Mouse (Mus musculus): ENCODE data around the gene Gm9945.

The Gm9945 gene

DNA sequence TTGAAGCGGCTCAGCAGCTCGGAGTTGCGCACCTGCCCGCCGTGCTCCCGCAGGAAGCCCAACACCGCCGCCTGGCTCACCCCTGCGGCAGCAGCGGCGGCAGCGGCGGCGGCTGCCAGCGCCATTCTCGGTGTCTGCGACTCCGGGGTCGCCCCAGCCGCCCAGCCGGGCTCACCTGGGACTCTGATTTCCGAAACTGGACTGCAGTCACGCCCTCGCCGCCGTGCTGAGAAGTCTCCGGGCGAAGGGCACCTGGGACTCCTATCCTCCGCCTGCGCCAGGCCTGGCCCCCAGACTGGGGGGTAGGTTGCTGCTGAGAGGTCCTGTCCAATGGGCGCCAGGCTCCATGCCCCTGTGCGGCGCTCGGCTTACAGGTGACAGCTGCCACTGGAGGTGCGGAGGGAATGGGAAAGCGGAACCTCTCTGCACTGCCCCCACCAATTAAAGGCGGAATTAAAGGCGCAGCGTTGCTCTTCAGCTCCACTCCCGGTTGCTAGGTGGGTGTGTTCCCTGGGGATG, at the start of gene Gm9945, which contains the start of gene Sowaha:
TSS of gene Gm9945 (plus strand) at position 384 of the 519 bp plus-strand sequence.
TSS of gene Sowaha (minus strand) at position 492 of the 519 bp plus-strand sequence.
- DNase-seq (ENCODE audit: low read depth, low spot score): no peak

DNA sequence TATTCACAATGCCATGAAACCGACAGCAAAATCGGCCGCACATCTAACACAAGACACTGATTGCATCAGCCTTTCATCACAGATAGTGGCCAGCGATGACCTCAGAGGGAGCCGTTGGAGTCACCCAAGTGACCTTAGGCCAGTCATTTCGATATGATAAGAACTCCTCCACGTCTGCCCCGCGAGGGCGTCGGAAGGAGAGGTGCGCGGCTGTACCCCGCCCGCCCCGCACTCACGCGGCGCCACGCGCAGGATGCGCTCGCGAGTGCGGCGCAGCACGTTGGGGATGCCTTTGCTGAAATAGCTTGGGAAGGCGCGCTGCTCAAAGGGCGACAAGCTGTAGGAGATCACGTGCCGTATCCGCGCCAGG, 49.7 kb upstream of the Gm9945 start:
- peak; percentile 38 for DNase-seq (ENCODE audit: low read depth, low spot score)

DNA sequence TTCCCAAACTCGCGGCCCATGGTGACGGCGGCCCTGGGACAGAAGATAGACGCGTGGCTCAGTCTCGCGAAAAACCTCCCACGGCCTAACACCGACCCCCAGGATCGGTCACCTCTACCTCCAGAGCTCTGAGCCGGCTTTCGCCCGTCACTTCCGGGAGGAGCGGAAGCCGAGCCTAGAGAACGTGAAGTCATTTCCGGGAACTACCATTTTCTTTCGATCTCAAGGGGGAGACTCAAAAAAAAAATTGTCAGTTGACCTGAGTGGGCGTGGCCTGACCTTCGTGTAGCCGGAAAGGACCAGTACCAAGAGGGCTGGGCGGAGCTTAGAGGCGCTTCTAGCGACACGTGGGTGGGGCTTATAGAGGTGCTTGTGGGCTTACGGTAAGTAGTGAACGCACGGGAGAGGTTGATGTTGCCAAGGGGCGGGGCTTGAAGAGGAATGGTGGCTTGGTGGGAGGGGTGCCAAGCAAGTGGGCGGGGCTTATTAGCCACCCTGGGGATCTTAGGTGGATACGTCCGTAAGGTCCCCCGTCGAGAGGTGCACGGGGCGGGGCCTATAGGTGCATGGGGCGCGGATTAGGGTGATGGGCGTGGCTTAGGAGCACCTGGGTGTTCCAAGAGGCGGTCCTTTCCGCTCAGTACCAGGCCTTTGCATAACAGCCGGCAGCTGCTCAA, 49.2 kb upstream of the Gm9945 start, which contains the start of the genes Uqcrq and Gdf9:
TSS of gene Uqcrq (minus strand) at position 162 of the 677 bp plus-strand sequence.
TSS of gene Gdf9 (plus strand) at position 354 of the 677 bp plus-strand sequence.
- peak; percentile 100 for DNase-seq (ENCODE audit: low read depth, low spot score)

DNA sequence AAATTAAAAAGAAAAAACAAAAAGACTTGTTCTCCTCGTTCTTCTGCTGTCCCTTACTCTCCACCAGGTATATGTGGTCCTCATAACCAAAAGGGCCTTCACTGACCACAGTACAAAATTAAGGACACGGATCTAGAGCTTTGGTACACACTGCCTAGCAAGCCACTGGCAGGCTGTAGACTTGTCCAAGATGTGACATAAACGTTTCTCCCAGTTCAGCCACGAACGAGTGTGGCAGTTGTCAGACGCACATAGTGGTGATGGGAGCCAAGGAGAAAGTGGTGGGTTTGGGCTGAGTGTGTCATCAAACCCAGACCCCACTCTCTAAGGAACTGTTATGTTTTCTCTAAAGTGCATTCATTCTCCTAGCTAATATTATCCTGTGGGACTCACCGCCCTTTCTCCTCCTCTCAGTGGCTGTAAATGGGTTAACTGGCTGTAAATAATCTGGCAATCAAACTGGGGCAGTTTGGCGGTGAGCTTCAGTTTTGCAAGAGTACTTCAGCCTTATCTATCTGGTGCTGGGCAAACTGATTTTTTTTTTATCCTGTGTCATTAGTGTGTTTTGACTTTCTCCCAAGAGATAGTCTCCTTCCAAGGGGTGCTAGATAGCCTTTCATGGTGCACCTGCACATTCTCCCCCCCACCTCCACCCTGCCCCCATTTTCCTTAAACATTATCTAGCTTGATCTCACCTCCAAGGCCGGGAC, 48.5 kb upstream of the Gm9945 start:
- DNase-seq (ENCODE audit: low read depth, low spot score): no peak

DNA sequence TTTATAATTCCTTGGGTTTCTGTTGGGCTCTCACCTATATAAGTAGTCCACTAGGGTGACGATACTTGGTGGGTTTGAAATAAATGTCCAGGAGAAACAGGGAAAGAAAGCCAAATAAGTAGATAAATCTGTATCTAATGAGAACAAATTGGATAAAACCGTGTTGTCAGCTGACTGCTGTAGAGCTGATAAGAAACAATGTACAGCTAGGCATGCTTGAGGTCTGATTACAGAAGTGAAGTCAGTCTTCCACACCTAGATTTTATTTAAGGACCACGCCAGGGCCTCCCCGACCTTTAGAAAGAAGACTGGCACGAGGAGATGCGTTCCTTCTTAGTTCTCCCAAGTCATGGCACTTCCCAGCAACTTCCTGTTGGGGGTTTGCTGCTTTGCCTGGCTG, 46.9 kb upstream of the Gm9945 start:
- no peak for DNase-seq (ENCODE audit: low read depth, low spot score)

DNA sequence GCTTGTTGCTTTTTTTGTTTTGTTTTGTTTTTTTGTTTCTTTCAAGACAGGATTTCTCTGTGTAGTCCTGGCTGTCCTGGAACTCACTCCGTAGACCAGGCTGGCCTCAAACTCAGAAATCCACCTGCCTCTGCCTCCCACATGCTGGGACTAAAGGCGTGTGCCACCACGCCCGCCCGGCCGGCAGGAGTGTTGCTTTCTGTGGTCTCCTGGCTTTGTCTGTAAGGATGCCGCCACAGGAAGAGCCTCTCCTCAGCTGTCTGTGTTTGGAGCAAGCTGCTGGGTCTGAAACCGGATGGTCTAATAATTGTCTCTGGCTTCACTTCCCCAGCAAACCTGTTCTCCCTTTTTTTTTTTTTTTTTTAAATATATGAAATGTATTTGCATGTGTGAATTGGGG, 44.5 kb upstream of the Gm9945 start:
- DNase-seq (ENCODE audit: low read depth, low spot score): no peak

DNA sequence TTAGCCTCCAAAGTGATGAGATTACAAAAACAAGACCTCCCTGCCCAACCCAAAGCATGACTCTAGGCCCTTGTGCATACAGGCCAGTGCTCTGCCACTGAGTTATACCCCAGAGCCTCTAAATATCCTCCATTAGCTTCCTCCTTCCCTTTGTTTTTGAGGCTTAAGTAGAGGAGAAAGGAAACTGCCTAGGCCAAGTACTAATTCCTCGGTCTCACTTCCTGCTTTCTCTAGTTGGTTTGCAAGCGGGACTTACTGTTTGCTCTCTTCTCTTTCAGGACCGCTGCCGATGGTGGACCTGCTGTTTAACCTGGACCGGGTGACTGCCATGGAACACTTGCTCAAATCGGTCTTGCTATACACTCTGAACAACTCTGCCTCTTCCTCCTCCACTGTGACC, 43.6 kb upstream of the Gm9945 start:
- no peak for DNase-seq (ENCODE audit: low read depth, low spot score)

DNA sequence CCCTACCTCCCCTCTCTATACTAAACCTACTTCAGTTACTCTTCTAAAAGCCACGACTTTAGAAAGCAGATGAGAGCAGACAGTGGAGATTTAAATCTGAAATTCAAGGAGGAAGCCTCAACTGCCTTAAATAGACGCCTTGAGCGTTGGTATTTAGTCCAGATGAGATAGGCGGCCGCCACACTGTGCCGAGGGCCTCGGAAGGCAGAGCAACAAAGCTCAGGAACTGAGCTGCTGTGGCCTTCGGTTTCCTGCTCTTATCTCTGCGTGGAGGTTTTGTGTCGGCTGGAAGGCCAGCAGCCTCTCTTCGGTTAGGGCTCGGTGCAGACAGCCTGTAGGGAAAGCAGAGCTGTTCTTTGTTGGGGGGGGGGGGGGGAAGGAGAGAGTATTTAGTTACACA, 38.0 kb upstream of the Gm9945 start:
- DNase-seq (ENCODE audit: low read depth, low spot score): no peak

DNA sequence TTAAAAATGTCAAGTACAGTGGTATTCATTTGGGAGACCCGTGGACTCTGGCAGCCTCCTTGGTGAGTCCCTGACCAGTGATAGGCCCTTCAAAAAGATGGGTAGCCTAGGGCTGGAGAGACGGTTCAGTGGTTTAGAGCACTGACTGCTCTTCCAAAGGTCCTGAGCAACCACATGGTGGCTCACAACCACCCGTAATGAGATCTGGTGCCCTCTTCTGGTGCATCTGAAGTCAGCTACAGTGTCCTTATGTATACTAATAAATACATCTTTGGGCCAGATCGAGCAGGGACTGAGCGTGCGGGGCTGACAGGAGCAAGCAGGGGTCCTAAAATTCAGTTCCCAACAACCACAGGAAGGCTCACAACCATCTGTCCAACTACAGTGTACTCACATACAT, 36.1 kb upstream of the Gm9945 start:
- DNase-seq (ENCODE audit: low read depth, low spot score): no peak

DNA sequence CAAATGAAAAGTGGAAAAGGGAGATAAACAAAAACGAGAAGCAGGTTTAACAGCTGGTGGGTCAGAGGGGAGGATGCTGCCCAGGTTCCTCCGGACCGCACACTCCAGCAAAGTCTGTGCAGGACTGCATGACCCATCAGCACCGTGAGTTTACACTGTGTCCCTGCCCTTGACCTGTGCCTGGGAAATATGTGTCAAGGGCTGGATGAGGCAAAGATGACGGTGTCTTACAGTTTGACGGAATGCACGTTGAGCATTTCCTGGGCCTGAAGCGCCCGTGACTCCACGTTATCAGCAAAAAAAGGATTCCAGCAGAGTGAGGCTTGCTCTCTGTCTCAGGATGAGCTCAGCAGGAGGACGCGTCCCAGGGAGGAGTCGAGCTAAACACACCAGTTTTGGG, 34.4 kb upstream of the Gm9945 start:
- no peak for DNase-seq (ENCODE audit: low read depth, low spot score)

DNA sequence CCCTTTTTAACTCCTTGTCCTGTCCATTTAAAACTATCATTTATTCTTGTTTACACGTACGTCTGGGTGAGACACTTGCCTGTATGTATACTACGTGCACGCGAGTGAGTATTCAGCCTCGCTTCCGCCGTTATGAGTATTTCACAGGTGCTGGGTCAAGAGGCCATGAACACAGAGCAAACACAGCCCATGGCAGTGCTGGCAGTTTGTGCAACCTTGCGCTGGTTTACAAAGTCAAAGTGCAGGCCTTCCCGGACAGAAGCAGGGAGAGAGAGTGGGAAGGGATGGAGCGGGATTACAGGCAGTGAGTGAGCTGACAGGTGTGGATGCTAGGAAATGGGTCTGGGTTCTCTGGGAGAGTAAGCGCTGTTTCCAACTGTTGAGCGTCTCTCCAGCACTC, 33.8 kb upstream of the Gm9945 start:
- no peak for DNase-seq (ENCODE audit: low read depth, low spot score)

DNA sequence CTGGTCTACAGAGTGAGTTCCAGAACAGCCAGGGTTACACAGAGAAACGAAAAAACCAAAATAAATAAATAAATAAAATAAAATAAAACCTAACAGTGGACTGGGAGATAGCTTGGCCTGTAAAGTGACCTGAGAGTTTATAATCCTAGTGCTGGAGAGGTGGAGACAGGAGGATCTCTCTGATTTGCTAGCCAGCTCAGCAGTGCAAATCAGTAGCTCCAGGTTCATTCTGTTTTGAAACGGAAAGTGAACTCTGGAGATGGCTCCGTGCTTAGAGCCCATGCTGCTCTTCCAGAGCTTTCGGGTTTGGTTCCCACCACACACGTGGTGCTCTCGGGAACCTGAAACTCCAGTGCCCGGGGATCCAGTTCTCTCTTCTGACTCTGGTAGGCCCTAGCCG, 32.0 kb upstream of the Gm9945 start:
- DNase-seq (ENCODE audit: low read depth, low spot score): no peak

DNA sequence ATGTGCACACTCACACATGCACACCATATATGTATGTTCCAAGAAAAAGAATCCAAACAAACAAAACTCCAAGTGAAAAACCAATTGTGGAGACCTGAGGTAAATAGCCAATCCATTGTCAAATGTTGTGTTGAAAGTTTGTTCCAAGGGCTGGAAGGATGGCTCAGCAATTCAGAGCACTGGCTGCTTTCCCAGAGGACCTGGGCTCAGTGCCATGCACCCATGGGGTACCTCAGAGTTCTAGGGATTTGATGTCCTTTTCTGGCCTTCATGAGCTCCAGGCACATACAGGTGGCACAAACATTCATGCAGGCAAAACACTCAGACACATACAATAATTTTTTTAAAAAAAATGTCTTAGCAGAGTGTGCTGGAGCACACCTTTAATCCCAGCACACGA, 31.4 kb upstream of the Gm9945 start:
- no peak for DNase-seq (ENCODE audit: low read depth, low spot score)

DNA sequence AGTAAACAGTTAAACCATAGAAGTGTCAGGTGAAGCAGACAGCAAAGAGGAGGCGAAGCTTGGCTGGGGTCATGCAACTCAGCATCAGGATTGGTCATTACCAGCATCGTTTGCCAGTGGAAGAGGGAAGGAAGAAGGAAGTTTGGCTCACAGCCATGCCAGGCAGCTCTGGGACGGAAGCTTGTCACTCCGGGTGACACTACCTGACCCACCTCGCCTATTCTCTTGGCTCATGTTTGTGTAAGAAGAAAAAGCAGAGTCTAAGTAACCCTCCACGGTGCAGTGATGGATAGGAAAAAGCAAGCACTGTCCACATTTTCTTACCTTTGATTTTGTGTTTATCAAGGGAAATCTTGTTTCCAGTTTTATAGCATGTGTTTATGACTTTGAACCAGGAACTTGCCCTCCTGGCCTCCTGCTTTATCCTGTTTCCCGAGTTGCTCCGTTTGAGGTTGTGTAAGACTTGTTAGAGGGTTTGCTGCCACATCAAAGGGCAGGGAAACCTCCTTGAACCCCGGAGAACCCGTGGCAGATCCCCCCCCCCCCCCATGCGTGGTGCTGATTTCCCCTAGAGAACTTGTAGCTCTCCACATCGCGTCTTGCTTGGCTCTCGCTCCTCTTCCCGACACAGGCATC, 29.8 kb upstream of the Gm9945 start:
- no peak for DNase-seq (ENCODE audit: low read depth, low spot score)

DNA sequence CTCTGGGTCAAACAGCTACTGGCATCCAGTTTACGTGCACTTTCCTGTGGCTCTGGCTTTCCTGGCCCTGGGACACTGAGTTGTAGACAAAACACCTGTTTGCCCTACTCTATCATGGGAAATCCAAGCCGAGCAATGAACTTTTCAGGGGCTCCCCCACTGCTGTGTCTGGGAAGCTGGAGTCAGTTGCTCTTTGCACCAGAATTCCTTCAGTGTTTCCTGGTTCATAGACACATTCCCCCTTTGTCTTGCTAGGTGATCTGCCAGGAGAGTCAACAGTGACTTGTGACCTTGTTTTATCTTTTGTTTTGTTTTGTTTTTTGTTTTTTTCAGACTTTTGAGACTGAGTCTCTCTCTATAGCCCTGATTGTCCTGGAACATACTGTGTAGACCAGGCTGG, 28.6 kb upstream of the Gm9945 start:
- DNase-seq (ENCODE audit: low read depth, low spot score): no peak

DNA sequence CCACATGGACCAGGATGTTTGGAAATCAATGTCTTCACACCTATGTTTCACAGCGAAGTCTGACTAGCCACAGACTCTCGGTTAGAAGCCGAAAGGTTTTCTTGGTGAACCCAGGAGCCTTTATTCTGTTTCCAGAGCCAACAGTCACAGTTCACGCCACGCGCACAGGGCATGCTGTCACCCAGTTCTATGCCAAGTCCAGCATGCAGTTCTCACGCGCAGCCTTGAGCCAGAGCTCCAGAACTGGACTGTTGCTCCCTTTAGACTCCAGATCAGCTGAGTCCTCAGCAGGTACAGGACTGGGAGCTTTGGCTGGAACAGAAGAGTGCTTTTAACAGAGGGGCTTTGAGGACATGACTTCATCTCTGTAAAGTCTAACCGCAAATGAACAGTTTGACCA, 27.6 kb upstream of the Gm9945 start:
- DNase-seq (ENCODE audit: low read depth, low spot score): no peak

DNA sequence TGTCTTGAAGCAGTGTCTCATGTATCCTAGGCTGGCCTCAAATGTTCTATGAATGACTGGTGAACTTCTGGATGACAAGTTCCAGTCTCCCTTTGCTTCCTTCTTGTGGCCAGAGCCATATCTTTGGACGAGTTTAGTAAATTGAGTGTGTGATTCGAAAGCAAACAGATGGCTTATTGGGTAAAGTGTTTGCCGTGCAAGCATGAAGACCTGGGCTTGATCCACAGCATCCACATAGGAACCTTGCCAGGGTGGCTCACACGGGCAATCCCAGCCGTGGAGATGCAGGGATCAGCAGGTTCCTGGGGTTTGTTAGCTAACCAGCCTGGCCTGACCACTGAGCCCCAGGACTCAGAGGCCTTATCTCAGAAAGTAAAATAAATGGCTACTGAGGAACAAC, 26.9 kb upstream of the Gm9945 start:
- DNase-seq (ENCODE audit: low read depth, low spot score): no peak

DNA sequence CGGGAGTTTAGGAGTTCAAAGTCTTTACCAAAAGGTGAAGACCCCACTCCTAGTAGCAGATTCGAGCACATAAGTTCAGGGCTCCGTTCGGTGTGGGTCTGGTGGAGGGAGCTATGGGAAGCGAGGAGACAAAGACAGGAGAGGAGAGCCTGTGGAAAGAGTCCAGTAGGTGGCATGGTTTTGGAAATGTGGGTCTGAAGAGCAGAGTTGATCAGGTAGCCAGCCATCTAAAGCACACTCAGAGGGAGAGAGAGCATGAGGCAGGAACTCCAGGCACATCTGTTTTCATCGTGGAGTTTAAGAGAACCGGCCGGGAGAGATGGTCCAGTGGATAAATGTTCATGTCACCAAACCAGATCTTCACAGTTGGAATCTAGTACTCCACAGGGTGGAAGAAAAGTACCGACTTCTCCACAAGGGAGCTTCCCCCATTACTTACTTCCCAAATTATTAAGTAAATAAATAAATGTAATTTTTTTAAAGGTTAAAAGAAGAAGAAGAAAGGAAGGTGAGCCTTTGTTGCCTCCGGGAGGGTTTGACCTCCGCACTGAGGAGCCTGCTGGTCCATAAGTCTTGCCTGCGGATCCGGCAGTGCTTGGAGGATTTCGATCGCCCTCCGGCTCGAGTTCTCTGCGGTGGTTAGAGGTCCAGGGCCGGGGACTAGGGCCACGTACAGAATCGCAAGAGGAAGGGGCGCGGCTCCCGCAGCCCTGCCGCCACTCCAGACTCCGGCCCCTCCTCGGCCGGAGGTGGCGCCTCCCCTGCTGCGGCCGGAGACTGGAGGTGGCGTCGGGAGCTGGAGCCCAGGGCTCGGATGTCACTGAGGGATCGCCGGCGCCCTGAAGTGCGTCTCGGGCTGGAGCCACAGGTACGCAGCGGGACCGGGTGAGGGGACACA, 23.2 kb upstream of the Gm9945 start, which contains the start of the genes Gm10447 and Shroom1:
TSS of gene Gm10447 (minus strand) at position 637 of the 898 bp plus-strand sequence.
TSS of gene Shroom1 (plus strand) at position 732 of the 898 bp plus-strand sequence.
- DNase-seq (ENCODE audit: low read depth, low spot score): no peak

DNA sequence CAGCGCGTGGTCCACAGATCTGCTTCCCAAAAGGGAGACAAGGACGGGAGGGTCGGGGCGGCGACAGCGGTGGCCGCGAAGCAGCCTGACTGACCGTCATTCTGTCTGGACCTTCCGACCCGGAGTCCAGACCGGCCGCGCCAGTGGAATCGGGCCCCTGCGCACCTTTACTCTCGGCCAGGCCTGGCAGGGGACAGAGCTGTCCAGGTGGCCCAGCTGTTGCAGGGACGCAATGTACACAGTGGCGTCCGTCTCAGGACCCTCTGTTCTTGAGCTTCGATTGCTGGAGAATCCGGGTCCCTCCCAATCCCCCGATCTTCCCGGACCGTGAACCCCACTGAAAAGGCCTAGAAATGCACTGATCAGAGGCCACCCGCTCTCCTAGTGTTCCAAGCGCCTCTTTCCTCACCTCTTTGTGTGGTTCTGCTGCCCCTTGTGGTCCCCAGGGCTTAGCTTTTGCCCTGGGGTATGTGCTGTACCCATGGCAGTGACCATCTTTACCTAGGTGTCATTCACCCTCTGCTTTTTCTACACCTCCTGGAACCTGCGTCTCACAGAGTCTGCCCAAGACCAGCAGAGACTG, 22.5 kb upstream of the Gm9945 start:
- no peak for DNase-seq (ENCODE audit: low read depth, low spot score)

DNA sequence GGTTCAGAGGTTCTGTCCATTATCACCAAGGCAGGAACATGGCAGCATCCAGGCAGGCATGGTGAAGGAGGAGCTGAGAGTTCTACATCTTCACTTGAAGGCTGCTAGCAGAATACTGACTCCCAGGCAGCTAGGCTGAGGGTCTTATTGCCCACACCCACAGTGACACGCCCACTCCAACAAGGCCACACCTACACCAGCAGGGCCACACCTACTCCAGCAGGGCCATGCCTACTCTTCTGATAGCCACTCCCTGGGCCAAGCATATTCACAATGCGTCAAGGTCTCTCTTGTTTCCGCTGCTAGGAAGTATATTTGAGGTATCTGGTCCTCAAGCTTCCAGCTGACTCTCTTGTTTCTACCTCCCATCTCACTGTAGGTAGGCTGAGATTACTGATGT, 21.0 kb upstream of the Gm9945 start:
- DNase-seq (ENCODE audit: low read depth, low spot score): no peak

DNA sequence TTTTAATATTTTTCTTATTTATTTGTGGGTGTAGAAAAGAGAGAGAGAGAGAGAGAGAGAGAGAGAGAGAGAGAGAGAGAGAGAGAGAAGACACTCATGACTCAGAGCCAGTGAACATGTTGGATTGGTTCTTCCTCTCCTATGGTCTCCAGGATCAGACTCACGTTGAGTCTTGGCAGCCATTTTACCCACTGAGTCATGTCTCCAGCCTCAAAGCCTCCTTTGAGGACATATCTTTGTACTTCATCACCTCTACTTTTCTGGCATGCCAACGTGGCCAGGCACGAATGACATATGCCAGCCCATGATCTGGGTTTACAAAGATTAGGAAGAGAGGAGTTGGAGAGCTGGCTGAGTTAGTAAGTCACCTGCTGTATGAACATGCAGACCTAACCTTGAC, 19.8 kb upstream of the Gm9945 start:
- DNase-seq (ENCODE audit: low read depth, low spot score): no peak
